Mouse (Mus musculus) mouse embryonic stem cell (cell line): ENCODE results near the gene Itpr3.

Source experiments
- in situ Hi-C, 2 experiments: fragments of 300-500 bp; cut with MboI; formaldehyde crosslinking; loops; 1 replicate in 1 of 2; 3 replicates in 1 of 2; pipeline ENCODE4 v1.14.3; 2019 to 2020; ENCODE audit warnings: low sequenced_read_pairs in 2 of 2, low pct_unique_long_range_greater_than_20kb in 1 of 2, mixed read lengths in 1 of 2; ENCODE audit not compliant: unreplicated experiment in 1 of 2

The Itpr3 gene

DNA sequence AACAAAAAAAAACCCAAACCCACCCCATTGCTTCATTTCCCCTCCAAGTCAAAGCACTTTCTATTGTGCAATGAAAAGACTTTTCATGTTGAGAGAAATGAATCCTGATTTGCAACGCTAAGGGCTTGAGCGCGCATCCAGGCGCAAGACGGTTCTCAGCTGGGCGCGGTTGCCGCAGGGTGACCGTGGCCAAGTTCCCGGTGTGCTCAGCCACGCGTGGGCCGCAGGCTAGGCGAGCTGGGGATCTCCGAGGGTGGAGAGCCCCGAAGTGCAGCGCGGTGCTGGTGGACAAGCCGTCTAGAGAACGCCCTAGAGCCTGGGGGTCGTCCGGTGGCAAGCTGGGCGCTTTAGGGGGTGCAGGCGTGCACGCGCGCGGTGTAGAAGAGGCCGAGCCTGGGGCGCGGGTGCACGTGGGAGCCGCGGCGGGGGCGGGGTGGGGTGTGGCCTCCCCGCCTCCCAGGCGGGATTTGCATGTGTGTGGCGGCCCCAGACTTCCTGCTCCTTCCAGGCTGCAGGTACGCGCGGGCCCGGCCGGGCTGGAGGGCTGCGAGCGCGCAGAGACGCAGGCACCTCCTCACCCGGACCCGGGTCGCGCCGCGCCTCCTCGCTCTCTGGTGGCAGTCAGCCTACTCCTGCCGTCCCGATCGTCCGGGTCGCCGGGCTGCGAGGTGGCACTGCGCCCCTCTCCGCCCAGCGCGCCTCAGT, at the start of gene Itpr3:
TSS of gene Itpr3 (plus strand) at position 493 of the 705 bp plus-strand sequence.
- in situ Hi-C loops: no loop called here

DNA sequence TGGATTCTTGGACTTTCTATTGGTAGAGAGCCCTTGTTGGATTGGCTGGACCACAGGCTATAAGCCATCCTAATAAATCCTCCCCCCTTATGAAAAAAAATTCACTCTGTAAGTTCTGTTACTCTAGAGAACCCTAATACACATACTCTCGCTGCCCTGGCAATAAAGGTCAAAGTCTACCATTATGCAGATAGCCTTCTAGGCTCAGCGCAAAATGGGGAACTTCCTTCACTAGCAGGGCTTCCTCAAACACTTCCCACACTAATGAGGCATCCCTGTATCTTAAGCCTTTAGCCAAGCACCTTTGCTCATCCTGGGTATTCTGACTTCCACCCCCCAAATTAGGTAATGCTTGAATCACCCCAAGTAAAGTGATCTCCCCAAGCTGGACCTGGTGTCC, 48.8 kb upstream of the Itpr3 start:
- in situ Hi-C loops: no loop called here

DNA sequence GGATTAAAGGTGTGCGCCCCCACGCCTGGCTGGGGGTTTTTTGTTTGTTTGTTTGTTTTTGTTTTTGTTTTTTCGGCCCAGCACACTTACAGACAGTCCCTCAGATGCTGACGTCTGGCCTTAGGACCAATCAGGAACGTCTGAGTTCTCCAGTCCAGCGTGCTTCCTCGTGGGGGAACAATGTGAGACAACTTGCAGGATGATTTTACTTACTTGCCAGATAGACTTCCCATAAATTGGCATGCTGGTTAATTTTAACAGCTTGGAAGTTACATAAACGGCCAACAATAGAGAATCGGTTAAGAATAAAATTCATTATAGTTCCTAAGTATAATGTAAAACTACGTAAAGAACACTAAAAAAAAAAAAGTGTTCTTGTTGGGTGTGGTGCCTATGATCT, 45.9 kb upstream of the Itpr3 start:
- in situ Hi-C loops: no loop called here

DNA sequence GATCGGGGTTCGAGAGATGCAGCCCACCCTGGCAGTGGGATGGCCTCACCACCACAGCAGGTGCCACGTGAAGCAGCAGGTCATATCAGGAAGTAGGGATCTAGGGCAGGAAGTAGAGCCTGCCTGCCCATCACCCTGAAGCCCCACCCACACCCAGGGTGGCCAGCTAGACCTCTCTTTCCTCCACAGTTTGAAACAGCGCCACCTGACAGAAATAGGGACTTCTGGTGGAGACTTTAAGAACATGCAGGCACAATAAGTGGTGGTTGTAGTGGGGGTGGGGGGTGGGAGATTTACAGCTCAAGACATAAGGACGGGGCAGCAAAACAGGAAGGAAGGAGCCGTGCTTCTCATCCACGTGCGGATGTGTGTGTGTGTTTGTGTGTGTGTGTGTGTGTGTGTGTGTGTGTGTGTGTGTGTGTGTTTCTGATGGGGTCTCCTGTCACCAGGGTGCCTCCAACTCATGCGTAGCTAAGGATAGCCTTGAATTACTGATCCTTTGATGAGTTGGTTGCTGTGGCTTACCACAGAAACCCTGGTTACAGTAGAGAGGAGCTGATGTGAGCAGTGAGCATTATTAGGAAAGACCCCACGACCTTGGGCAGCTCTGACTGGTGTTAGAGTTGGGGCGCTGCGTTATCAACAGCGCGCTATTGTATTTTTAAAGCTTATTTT, 45.0 kb upstream of the Itpr3 start:
- in situ Hi-C loops: no loop called here

DNA sequence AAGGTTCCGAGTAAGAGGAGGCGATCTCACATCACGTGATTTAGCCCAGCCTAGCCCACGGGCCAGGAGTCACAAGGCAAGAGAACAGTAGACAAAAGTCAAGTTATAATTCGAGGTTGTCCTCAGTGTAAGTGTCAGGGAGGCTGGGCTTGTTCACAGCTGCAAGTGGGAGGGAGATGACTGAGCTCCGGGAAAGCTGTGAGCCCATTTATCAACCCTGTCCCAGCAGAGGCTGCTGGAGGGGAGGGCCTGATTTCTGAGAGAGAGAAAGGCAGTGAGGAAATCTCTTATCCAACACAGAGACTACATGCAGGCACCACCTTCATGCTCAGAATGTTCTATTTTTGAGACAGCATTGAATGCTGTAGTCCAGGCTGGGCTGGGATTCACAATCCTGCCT, 44.2 kb upstream of the Itpr3 start:
- in situ Hi-C loops: no loop called here

DNA sequence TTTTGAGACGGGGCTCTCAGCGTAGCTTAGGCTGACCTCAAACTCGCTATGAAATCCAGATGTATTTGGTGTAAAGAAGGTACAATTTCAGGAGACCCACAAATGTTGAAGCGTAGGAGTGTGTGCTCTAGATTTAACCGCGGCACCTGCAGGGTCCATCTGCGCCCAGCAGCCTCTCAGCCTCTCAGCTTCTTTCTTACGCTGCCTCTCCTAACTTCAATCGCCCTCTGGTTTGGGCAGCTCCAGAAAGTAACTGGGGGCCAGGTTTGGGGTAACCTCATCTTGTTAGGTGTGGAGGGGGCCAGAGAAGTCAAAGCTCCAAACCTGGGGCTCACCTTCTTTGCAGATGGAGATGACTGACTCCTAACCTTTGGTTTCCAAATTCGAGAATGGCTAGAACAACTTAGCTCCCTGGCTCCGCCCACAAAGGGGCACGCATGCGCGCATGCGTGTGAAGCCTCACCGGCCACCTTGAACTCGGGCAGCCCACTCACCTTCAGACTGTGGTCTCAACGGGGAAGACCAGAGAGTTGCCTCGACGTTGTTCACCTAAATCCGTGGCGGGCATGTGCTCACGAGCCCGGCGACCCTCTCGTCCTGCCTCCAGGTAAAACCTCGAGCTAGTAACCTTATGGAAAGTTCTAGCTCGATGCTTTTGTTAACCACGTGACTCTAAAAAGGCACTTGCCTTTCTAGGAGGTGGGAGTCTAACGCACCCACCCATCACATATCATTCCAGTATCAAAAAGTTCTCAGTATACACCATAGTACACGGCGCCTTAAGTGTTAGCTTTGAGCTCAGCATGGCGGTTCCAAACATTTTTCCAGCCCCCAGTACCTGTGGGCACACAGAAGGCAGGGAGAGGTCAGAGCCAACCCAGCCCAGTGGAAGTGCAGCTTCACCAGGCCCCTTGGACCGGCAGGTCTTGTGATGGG, 39.3 kb upstream of the Itpr3 start:
- in situ Hi-C loops: no loop called here

DNA sequence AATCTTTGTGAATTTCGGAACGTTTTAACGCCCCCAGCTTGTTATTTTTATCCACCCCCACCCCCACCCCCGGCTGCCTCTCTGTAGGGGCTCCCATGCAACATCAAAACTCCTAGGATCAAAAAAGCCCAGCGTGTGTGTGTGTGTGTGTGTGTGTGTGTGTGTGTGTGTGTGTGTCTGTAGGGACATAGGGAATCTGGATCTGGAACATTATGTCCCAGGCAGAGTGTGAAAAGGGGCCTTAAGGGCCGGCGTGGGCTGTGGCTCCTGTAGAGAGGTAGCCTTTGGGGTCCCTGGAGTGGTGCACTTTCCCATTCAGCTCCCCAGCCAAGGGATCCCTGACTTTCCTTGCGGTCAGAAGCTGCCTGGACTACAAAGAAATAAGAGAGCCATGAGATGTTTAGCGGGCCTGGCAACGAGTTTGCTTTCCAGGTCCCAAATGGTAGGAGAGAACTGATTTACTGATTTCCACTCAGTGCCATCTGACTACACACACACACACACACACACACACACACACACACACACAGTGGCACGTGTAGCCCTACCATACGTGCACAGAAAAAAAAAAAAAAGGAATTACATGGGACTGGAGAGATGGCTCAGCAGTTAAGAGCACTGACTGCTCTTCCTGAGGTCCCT, 38.4 kb upstream of the Itpr3 start:
- in situ Hi-C loops: no loop called here

DNA sequence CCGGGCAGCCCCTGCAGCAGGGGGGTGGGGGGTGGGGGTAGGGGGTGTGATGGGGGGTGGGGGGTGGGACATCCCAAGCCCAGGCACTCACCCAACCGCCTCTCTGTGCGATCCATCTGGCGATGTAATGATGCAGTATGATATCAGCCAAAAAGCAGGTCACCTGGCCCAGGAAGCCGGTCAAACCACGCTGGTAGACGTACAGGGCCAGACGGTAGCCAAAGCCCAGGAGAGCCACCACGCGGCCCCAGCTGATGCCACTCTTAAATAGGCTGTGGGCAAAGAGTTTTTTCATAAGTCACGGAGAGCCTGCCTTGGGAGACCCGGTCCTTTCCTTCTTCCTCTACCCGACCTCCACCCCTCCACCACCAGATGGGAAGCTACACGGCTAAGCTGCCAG, 36.0 kb upstream of the Itpr3 start:
- in situ Hi-C loops: no loop called here

DNA sequence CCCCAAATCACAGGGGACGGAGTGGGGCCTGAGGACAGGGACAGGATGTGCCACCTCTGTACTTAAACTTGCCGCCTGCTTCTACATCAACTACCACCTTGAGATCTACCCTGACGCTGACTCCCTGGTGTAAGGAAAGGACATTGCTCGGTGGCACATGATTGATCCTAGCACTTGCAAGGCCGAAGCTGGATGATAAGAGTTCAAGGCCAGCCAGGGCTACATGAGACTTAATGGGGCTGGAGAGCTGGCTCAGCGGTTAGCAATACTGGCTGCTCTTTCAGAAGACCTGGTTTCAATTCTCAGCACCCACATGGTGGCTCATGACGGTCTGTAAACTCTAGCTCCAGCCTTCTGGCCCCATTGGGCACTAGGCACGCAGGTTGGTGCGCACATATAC, 35.4 kb upstream of the Itpr3 start:
- in situ Hi-C loops: no loop called here

DNA sequence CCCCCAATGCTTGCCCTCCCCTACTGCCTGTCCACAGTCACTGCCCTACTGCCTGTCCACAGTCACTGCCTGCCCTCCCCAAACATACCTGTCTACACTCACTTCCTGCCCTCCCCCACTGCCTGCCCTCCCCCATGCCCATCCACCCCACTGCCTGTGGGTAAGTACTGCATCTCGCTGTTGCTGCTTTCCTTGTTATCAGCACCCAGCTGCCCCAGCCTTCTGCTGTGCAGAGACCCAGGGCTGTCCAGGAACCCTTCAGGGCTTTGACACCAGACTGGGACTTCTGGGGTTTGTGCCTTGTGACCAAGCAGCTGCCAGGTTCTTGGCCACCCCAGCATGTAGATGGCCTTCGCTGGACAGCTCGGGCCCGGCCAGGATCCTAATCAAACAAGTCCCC, 33.8 kb upstream of the Itpr3 start:
- in situ Hi-C loops: no loop called here

DNA sequence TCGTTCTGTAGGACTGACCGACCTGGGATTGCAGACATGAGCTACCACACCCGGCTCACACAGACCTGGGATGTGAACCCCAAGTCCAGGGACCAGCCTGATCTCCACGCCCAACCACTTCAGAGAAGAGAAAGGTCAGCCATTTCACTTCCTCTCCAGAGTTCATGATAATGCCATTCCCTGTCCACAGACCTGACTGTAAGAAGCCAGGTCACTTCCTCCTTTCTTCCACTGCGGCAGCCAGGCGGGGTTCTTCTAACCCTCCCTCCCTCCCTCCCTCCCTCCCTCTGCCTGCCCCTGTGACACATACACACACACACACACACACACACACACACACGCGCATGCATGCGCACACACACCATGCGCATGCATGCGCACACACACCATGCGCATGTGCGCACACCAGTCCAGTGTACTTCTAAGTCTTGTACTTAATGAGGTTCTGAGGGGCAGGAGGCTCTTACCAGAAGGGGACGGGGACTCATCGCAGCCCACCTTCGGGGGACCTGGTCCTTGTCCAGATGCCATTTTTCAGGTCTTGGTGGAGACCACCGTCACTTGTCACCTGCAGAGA, 31.7 kb upstream of the Itpr3 start:
- in situ Hi-C loops: no loop called here

DNA sequence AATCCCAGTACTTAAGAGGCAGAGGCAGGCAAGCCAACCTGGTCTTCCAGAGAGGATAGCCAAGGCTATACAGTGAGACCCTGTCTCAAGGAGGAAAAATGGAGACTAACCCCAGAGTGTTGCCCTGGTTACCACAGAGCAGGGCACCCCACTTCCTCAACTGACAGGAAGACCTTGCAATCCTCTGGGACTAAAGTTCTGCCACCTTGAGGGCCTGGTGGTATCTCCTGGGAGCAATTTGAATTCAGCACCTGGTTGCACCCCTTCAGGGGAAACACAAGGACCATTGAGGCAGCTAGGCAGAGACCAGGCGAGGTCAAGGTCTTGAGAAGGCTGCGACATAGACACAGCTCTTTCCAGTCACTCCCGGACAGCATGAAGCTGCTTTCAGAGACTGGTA, 31.2 kb upstream of the Itpr3 start:
- in situ Hi-C loops: no loop called here

DNA sequence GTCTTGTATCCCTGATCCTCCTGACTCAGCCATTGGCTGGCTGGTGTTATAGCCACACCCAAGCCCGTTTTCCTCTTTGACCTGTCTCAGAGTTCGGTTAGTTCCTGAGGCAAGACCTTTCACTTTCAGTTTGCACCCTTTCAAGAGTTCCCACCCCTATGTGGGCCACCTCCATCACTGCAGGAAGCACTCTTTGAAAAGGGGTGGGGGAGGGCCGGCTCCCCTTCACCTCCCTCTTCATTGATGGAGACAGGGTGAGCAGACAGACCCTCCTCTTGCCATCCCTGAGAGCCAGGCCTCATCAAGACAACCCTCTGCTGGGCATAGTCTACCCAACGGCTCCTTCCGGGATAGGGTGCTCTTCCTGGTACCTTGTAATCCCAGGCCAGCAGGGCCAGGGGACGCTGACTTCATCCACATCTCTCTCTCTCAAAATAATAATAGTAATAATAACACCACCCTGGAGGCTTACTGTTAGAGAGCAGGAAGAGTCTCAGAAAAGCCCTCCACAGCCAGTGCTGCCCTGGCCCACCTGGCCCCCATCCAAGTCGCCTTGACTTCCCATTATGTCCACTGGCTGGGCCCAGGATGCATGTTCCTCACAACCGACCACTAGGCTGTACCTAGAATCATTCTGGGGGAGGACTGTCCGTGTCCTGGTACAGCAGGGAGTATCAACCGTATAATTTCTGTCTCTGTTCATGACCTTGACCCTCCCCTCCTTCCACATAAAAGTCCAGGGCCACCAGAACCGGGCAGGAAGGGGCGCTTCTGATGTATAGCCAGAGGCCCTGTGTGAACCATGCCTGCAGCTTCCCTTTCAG, 29.4 kb upstream of the Itpr3 start:
- in situ Hi-C loops: no loop called here

DNA sequence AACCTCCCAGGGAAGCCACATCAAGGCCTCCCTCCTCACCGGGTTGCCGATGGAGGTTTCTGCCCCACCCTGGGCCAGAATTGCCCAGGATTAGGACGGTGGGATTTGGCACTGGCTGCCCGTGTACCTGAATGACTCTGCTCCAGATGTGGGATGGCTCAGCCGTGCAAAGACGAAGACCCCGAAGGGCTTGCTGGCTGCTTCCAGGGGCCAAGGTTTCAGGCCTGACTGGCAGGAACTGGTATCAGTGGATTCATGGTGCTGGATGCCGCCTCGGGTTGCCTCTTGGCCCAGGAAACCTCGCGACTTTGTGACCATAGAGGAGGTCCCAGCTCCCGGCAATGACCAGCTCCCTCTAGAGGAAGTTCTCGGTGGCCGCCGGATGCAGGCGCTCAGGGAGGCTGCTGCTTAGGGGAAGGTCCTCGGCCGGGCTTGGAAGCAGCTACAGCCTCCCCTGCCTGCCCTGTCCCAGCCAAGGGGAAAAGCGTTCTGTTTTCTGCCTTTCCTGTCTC, 28.8 kb upstream of the Itpr3 start:
- in situ Hi-C loops: no loop called here

DNA sequence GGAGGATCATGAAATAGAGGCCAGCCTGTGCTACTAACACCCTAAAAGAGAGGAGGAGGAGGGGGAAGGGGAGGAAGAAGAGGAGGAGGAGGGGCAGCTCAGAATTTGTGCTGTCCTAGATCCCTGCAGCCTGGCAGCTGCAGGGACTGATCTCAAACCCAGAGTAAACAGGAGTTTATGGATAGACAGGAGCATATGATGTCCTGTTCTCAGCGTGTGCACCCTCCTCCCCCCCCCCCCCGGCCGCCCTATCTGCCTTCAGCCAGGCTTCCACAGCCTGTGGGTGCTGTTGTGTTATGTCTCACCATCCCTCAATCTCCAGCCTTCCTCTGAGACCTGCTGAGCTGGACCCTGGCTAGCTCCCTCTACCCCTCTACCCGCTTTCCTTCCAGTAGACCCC, 28.2 kb upstream of the Itpr3 start, which contains the start of gene Bak1:
TSS of gene Bak1 (minus strand) at position 101 of the 400 bp plus-strand sequence.
- in situ Hi-C loops: no loop called here

DNA sequence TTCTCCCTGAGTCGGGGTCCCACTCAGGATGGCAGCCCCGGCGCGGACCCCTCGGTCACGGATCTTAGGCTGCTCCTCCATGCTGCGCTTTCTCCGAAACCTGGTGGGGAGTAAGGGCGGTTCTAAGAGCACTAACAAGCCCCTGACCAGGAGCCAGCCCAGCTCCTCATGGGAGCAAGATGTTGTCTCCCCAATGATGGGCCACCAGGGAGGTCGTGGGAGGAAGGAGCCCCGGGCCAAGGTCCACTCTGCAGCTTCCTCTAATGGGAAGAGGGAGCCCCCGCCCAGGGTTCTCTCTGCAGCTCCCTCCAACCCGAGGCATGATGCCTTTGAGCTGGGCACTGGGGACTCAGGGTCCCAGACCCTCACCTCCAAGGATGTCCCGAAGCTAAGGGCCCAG, 27.7 kb upstream of the Itpr3 start:
- in situ Hi-C loops: no loop called here

DNA sequence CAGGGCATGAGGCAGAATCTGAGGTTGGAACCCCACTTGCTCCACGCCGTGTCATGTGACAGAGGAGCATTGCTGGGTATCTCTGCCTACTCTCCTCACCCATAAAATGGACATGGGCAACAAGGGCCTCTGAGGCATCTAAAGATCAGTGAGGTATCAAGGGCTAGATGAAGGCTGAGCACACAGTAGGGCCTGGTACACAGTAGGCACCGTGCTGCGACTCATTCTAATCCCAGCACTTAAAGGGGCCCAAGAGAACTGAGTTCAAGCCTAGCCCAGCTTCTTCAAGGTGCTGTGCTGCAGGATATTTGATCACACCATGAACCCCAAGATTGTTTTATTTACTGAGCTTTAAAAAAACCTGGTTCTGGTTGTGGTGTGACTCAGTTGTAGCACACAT, 26.2 kb upstream of the Itpr3 start:
- in situ Hi-C loops: loop anchor here in 1 of 2 experiments (5.0 kb wide), 1 partner anchor 76 kb away; no protein-coding TSS in a partner anchor
